Mouse (Mus musculus) embryo, embryonic 10.5 days (tissue): ENCODE data around the gene Mlec.

ENCODE experiments used
- DNase-seq: peaks from one replicate; pipeline ENCODE4 v3.0.0-alpha.2; 2015; ENCODE audit warnings: low spot score

The Mlec gene

GRCm38 (mm10) chr5:115158040-115158983 lies at the start of gene Mlec:
TSS of gene Mlec (minus strand) at chr5:115158179.
- peak; percentile 99 for DNase-seq

GRCm38 (mm10) chr5:115207244-115207643 lies 49.3 kb upstream of the Mlec start:
- no peak for DNase-seq

- peak; percentile 87 for DNase-seq
Measured at GRCm38 (mm10) chr5:115204562-115205311, 46.8 kb upstream of the Mlec start.

DNA sequence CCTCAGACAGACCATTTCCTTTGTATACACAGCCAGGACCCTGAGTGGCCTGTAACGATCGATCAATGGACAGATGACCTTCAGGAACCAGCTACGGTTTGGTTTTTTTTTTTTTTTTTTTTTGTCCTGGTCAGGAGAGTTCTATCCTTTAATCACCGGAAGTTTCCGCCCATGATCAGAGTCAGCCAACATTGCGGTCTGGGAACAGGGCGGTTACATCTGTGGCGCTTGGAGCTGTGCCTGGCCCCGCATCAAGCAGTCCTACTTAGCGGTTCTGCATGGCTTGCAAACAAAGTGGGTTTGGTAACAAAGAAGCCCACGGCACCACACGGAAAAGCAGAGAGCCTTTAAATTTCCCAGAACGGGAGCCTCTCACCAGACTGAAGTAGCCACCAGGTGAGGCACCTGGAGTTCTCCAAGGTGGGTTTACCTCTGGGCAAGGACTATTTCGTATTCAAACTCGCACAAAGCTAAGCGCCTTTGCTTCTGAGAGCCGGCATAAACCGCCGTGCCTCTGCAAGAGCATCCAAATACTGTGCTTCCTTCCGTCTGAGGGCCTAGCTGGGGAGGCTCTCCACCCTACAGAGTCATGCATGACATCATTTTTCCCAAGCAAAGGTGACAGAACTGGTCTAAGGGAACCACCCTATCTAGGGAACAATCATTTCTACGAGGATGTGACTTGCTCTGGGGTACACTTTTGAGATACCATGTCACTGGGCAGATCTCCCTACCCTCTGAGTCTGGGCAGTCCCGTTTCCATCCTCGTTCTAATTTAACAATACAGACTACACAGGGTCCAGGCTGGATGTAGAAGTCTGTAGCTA lies 46.0 kb upstream of the Mlec start:
- DNase-seq: peak; percentile 67

GRCm38 (mm10) chr5:115194626-115195221 lies 36.7 kb upstream of the Mlec start:
- DNase-seq: no peak

DNA sequence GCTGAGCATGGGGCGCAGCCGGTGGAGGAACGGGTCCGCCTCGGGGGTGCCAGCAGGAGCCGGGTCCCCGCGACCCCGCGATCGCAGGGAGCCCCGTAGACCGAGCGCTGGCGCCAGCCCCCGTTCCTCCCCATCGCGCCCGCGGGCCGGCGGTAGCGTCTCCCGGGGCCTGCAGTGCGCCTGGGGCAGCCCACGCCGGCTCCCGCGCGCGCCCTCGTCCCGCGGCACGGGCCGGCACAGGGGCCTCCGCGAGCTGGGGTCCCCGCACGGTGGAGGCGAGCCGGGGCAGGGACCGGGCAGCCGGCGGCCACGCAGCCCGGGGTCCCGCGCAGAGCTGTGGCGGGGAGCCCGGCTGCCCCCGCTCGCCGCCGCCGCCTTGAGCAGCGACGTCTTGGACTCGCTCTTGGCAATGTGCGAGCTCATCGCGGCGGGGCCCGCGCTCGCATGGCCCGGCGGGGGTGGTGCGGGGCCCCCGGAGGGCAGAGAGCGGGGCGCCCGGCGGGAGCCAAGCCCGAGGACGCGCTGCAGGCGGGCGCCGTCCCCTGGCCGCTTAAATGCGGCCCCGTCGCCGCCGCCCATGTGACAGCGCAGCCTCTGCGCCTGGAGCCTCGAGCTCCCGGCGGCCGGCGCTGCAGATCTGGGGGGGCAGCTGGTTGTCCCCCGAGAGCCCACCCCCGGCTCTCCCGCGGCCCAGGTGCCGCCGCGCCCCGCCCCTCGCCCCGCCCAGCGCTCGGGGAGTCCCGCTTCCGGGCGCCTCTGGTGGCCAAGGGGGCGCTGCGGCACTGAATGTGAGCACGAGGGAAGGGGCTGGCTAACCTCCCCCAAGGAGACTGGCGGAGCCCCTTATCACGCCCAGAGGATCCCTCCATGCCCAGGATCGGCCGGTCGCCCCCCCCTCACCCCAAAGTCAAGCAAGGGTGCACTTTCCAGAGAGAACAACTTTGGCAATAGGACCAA lies 36.0 kb upstream of the Mlec start, which contains the start of gene Cabp1:
Gene Cabp1 (minus strand): TSS at position 713 of the 957 bp plus-strand sequence.
- peak; percentile 84 for DNase-seq

GRCm38 (mm10) chr5:115193226-115193625 lies 35.2 kb upstream of the Mlec start:
- peak; percentile 63 for DNase-seq

GRCm38 (mm10) chr5:115192828-115193195 lies 34.8 kb upstream of the Mlec start:
- DNase-seq: no peak

- peak; percentile 55 for DNase-seq
Measured at GRCm38 (mm10) chr5:115191880-115192827, 34.2 kb upstream of the Mlec start.

DNA sequence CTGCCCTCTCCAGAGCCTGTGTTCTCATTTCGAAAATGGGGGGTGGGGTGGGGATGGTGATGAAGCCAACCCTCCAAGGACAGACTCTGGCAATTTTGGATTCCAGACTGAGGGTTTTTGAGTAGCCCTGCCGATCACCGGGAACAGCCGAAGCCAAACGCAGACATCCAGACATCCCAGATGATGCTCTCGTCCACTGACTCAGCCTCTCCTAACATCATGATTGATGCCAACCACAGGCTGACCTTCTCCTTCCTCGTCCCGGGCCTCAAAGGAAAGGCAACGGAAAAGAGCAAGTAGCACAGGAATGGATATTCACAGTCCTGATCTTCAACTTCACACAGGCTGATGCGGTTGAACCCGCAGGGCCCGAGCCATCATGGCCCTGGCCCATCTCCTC lies 32.1 kb upstream of the Mlec start:
- DNase-seq: no peak

GRCm38 (mm10) chr5:115188824-115189223 lies 30.8 kb upstream of the Mlec start:
- DNase-seq: peak; percentile 66

GRCm38 (mm10) chr5:115187188-115188131 lies 29.5 kb upstream of the Mlec start:
- DNase-seq: peak; percentile 97

GRCm38 (mm10) chr5:115186371-115187073 lies 28.5 kb upstream of the Mlec start:
- DNase-seq: no peak

DNA sequence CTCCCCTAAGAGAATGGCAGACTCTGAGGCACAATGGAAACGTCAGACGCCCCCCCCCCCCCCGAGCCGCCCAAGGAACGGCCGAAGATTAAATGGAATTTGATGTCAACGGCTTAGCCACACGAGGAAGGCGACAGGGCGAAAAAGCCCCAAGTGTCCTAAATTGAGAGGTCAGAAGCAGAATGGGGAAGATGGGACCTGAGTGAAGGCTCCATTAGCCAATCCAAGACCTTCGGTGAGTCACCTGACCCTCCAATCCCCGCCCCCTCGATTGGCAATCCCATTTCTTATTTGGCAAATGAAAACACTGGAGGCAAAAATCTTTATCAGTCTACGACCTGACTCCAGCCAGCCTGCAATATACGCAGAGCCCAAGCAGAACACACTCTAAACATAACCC lies 26.7 kb upstream of the Mlec start:
- DNase-seq: peak; percentile 75

DNA sequence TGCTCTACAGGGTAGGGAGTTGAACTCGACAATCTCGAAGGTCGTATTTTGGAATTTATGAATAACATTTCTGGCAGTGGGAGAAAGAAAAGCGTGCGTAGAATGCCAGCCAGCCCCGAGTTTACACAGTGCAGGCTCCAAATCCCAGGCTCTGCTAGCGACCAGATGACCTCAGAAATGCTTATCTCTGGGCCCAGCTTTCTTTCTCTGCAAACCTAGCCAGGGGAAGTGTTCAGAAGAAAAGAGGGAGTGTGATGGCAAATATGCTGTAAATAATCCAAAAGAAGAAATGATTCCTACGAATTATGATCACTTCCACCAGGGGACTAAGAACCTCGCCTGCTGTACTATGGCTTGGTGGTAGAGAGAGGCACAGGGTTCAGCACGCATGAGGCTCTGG lies 25.5 kb upstream of the Mlec start:
- no peak for DNase-seq

- DNase-seq: no peak
Measured at GRCm38 (mm10) chr5:115182925-115183324, 24.9 kb upstream of the Mlec start.

DNA sequence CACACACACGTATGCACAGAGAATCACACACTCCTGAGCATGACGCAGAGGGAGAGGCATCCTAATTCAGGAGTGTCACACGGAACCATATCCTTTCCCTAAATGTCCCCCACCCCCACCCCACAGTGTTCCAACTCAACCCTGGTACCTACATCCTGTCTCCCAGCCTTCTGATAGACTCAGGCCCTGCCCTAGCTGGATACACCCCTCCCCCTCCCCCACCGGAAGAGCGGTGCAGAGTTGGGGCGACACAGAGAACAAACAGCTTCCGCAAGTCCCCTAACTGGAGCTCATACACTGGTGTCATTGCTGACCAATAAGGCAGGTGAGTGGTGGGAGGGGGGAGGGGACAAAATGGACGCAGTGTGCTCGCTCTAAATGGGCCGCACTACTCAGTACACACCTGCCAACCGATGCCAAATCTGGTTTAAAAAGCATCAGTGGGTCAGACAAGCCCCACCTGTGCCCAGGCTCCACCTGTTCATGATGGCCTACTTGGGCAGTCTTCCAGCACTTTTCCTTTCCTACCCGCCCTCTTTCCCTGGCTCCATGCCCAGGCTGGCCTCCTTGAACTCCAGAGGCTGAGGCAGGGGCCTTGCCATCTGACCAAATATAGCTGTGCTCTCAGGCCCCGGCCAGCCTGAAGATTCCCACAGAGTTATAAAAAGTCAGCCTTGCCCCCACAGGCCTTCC lies 23.4 kb upstream of the Mlec start:
- DNase-seq: no peak
